Mouse (Mus musculus) left cerebral cortex, adult 2 months (tissue): ENCODE measurements at regions not wholly inside any gene's neighbourhood (a gene's known extent, or its start where the extent isn't known, plus 50 kb on each side); places are given as distances from the start of the nearest gene placed in this dataset.

Experiments used
- DNase-seq, 2 experiments: peaks; one replicate each; pipeline ENCODE4 v3.0.0; 2021 to 2022; ENCODE audit warnings: low spot score in 2 of 2, mixed read lengths in 1 of 2; ENCODE audit errors: extremely low spot score in 1 of 2
- H3K27ac ChIP-seq: fragments of 200-600 bp; 2 replicates; pipeline ENCODE4 v1.8.1; 2022
- H3K4me3 ChIP-seq: fragments of 200-600 bp; 2 replicates; pipeline ENCODE4 v1.8.1; 2022
- CTCF ChIP-seq: fragments of 200-600 bp; IDR thresholded peaks from 2 replicates; pipeline ENCODE4 v1.8.1; 2022; ENCODE audit warnings: antibody characterized with exemption, mild to moderate bottlenecking, moderate library complexity
- intact Hi-C: fragments of 180-260 bp; cut with DNase I; formaldehyde crosslinking; loops from one replicate; pipeline ENCODE4 v1.15.1; 2025

DNA sequence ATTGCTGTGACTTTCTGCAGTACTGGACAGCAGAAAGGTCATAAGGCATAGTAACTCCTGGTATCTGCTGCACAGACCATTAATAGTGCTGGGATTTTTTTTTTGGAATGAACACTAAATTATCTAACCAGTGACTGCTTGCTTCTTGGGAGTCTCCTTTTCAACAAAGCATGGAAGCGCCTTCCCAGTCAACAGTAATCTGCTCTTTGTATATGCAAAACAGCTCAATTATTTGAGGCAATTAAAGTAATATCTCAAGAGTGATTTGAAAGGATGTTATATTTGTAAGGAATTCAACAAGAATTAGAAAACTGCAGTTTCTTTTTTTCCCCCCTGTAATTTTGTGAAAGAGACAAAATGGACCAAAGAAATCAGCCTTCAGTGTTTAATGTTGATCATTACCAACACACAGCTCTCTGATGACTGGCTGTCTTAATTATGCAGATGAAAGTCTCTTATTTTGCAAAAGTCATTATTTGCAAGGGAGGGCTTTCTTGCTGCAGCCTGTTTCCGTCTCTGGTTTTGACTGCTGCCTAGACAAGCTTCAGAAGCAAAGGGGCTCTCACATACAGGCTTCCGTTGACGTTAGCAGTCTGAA, 260.3 kb upstream of the Arpp21 start:
- no peak overlapping the region for H3K4me3 ChIP-seq
- DNase-seq = no peak
- peak overlapping the region; percentile 44; the same call in 1 of the 2 replicates for H3K27ac ChIP-seq
- no peak for TF ChIP-seq CTCF
- intact Hi-C loops = no loop called here

DNA sequence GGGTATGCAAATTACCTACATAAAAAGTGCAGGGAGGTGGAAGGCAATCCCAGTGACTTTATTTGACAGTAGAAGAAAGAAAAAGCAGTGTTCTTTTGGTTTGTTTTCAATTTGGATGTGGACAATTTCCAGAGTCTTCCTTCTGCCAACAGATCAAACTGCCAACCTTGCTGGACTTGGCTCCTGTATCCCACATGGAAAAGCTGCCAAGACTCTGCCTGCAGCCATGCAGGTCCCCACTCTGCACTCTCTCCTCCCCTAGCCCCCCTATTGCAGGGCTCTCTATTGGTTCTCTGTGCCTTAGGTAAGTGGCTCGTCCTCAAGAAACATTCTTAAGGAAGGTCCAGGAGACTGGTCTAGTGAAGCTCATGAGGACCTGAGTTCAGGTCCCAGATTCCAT, 255.2 kb upstream of the Arpp21 start:
- H3K4me3 ChIP-seq = no peak overlapping the region
- DNase-seq = no peak
- intact Hi-C loops = no loop called here
- no peak overlapping the region for H3K27ac ChIP-seq
- TF ChIP-seq CTCF = no peak

DNA sequence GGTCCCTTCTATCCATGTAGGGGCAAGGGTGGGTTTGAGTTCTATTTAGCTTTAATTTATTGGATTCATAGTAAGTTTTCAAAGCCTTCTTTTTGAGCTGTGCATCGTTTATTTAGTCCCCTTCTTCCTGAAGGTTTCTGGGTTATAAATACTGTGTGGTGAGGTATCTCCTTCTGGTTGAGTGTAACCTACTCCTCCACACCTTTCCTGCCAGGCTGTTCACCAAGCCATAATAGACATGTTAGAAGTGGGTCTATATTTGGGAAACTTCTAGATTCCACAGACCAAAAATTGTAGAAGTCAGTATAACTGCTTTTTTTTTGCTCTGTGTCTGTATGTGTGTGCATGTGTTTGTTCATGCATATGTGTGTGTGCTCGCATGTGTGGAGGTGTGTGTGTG, 240.9 kb upstream of the Arpp21 start:
- peak overlapping the region; percentile 72 for H3K27ac ChIP-seq
- H3K4me3 ChIP-seq = no peak overlapping the region
- no peak for TF ChIP-seq CTCF
- intact Hi-C loops = loop anchor here (10.0 kb wide), 1 partner anchor 768 kb away; no protein-coding TSS in a partner anchor
- DNase-seq = no peak

DNA sequence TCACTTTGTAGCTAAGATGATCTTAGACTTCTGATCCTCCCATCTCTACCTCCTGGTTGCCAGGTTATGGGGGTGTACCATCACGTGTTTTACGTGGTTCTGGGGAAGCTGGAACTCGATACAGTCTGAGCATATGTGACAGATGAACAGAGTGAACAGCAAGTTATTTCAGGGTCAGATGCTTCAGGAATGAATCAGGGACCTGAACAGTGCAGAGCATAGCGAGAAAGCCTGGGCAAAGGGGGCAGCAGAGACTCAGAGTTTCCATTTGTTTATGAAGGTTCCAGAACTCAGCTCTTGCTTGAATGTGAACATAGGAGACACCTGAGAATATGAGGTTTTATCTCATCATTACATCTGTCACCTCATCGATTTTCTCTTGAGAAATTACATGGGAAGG, 221.9 kb upstream of the Arpp21 start:
- intact Hi-C loops = loop anchor here (10.0 kb wide), 1 partner anchor 627 kb away; no protein-coding TSS in a partner anchor
- Histone ChIP-seq H3K4me3 (no peak overlapping the region), H3K27ac (peak overlapping the region; percentile 57)
- no peak for DNase-seq
- peak; percentile 28 for TF ChIP-seq CTCF

DNA sequence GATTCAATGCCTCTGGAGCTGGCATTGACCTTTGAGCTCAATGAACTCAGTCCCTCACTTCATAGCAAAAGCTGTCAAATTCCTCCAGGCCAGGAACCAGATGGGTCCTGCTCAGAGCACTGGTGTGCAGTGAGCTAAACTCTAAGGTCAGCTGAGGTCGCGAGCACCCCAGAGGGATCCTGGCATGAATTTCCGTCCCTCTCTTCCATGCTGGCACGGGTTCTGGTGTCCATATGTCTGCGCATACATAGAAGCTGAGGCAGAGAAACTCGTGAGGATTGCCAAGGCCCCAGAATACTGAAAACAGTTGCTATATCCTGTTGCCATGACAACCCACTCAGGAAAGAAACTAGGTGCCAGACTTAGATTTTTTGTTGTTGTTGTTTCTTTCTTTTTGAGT, 219.0 kb upstream of the Arpp21 start:
- DNase-seq = peak; percentile 55 to 69
- peak overlapping the region; percentile 82 for H3K27ac ChIP-seq
- intact Hi-C loops = loop anchor here (10.0 kb wide), 1 partner anchor 630 kb away; no protein-coding TSS in a partner anchor
- no peak for TF ChIP-seq CTCF
- H3K4me3 ChIP-seq = no peak overlapping the region

DNA sequence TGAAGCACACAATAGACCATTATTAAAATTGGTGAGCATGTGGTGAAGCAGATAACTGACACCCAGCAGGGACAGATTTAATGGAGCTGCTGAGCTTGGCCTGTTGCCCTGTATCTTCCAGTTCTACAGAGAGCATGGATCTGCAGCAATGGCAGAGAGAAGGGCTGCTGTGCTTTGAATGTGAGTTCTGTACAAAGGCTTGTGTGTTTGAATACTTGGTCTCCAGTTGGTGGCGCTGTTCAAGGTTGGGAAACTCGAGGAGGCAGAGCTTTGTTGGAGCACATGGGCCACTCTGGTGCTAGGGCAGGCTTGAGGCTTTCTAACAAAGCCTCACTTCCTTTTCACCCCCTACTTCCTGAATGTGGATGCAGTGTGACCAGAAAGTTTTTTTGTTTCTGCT, 211.8 kb upstream of the Arpp21 start:
- intact Hi-C loops = loop anchor here (5.0 kb wide), 1 partner anchor 1185 kb away; no protein-coding TSS in a partner anchor
- DNase-seq = no peak
- no peak overlapping the region for H3K4me3 ChIP-seq
- no peak overlapping the region; the same call in 1 of the 2 replicates for H3K27ac ChIP-seq
- TF ChIP-seq CTCF = peak; percentile 26; the same call in 1 of the 2 replicates

GRCm38 (mm10) chr9:112446981-112447380, 211.2 kb upstream of the Arpp21 start:
- Histone ChIP-seq H3K27ac (peak overlapping the region; percentile 24; the same call in 1 of the 2 replicates), H3K4me3 (no peak overlapping the region)
- no peak for TF ChIP-seq CTCF
- no peak for DNase-seq
- intact Hi-C loops = loop anchor here (5.0 kb wide), 1 partner anchor 1185 kb away; no protein-coding TSS in a partner anchor

DNA sequence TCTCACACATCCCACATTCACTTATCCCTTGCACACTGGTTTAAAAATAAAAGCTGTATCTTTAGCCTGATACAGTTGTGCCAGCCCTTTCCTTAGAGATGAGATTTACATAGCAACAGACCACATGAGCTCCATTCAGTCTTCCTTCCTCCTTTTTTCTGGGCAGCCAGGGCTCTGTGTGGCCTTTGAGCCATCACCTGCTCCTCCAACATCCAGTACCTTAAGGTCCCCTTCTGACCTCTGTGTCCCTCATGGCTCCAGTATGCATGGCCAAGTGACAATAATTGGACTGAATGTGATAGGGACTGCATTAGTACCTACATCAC, 210.3 kb upstream of the Arpp21 start:
- intact Hi-C loops = loop anchor here (5.0 kb wide), 1 partner anchor 1186 kb away; no protein-coding TSS in a partner anchor
- Histone ChIP-seq H3K4me3 (no peak overlapping the region), H3K27ac (peak overlapping the region; percentile 55)
- DNase-seq = no peak
- no peak for TF ChIP-seq CTCF

GRCm38 (mm10) chr9:112445230-112446026, 209.7 kb upstream of the Arpp21 start:
- TF ChIP-seq CTCF = no peak
- H3K27ac ChIP-seq = peak overlapping the region; percentile 56
- H3K4me3 ChIP-seq = no peak overlapping the region
- DNase-seq = no peak
- intact Hi-C loops = loop anchor here (5.0 kb wide), 1 partner anchor 1187 kb away; no protein-coding TSS in a partner anchor

- H3K4me3 ChIP-seq = no peak overlapping the region
- intact Hi-C loops = no loop called here
- H3K27ac ChIP-seq = peak overlapping the region; percentile 56
- no peak for TF ChIP-seq CTCF
- DNase-seq = peak in 1 of 2 experiments; percentile 13
These were observed 208.5 kb upstream of the Arpp21 start for GRCm38 (mm10) chr9:112444220-112444619.

- no peak for TF ChIP-seq CTCF
- no peak overlapping the region for H3K4me3 ChIP-seq
- intact Hi-C loops = loop anchor here (10.0 kb wide), 2 partner anchors 201 to 739 kb away; partner anchors contain the start of gene Arpp21
- peak overlapping the region; percentile 84 for H3K27ac ChIP-seq
- DNase-seq = no peak
These were observed 200.4 kb upstream of the Arpp21 start for GRCm38 (mm10) chr9:112436094-112436493.

- intact Hi-C loops = loop anchor here (10.0 kb wide), 2 partner anchors 197 to 743 kb away; partner anchors contain the start of gene Arpp21
- no peak for TF ChIP-seq CTCF
- H3K4me3 ChIP-seq = no peak overlapping the region
These were observed 196.2 kb upstream of the Arpp21 start for GRCm38 (mm10) chr9:112431920-112432437.

More at GRCm38 (mm10) chr9:112431920-112432437, 196.2 kb upstream of the Arpp21 start:
- no peak for DNase-seq
- peak overlapping the region; percentile 66 for H3K27ac ChIP-seq
